Mouse (Mus musculus) naive thymus-derived CD4-positive, alpha-beta T cell, adult 2 months (primary cell): Measurements from ENCODE around the gene Ambra1.

Source experiments
- DNase-seq: peaks from one replicate; pipeline ENCODE4 v3.0.0-alpha.2; 2011; ENCODE audit warnings: low read depth

Gene Ambra1

GRCm38 (mm10) chr2:91961901-91962761, 232.2 kb downstream of the Ambra1 start:
- peak; percentile 80 for DNase-seq

GRCm38 (mm10) chr2:91962864-91963401, 233.0 kb downstream of the Ambra1 start:
- DNase-seq: no peak

- DNase-seq: peak; percentile 96
These were observed 233.6 kb downstream of the Ambra1 start for GRCm38 (mm10) chr2:91963443-91963932.

- no peak for DNase-seq
These were observed 234.8 kb downstream of the Ambra1 start for GRCm38 (mm10) chr2:91964610-91965204.

- no peak for DNase-seq
These were observed 235.5 kb downstream of the Ambra1 start for GRCm38 (mm10) chr2:91965417-91965816.

GRCm38 (mm10) chr2:91966367-91966766, 236.4 kb downstream of the Ambra1 start:
- DNase-seq: no peak

- no peak for DNase-seq
These were observed 238.0 kb downstream of the Ambra1 start for GRCm38 (mm10) chr2:91967962-91968361.
